Mouse (Mus musculus) liver, embryonic 14.5 days (tissue): ENCODE data around the gene Cmc2. TPM values are rescaled to one million over a fixed set of nuclear protein-coding genes. Genes with fewer than 3 reads are reported as not detected.

Experiments
- ATAC-seq: fragments of 200-750 bp; cut with Nextera tagmentation; 2 replicates; pipeline ENCODE4 v1.8.0; 2017; ENCODE audit warnings: moderate number of reproducible peaks, mild to moderate bottlenecking, moderate library complexity; ENCODE audit not compliant: insufficient read depth
- DNase-seq, 3 experiments: peaks; one replicate each; pipeline ENCODE4 v3.0.0-alpha.2; 2012 to 2013; ENCODE audit warnings: low read depth in 3 of 3, low spot score in 3 of 3
- H3K27ac ChIP-seq: fragments of 300-500 bp; sonication (generic); 2 replicates; pipeline ENCODE4 v1.5.1; 2014; ENCODE audit warnings: moderate library complexity, mild to moderate bottlenecking, control low read depth, inconsistent platforms
- H3K27me3 ChIP-seq: fragments of 300-500 bp; sonication (generic); 2 replicates; pipeline ENCODE4 v1.6.1; 2014; ENCODE audit warnings: mild to moderate bottlenecking, low read length, moderate library complexity; ENCODE audit not compliant: control insufficient read depth, insufficient read depth
- H3K36me3 ChIP-seq: fragments of 300-500 bp; sonication (generic); replicated peaks from 2 replicates; pipeline ENCODE4 v1.6.1; 2014; ENCODE audit warnings: low read depth; ENCODE audit not compliant: control insufficient read depth, insufficient read depth
- H3K4me1 ChIP-seq, 2 experiments: fragments of 200-500 bp in 1 of 2; fragments of 300-500 bp in 1 of 2; sonication (generic) in 1 of 2; replicated peaks; 2 replicates each; pipeline ENCODE4 v1.6.1; 2012 to 2014; ENCODE audit warnings: antibody characterized with exemption in 1 of 2, inconsistent platforms in 1 of 2, low read length in 1 of 2; ENCODE audit not compliant: control insufficient read depth in 2 of 2, insufficient read depth in 2 of 2
- H3K4me2 ChIP-seq: fragments of 300-500 bp; sonication (generic); 2 replicates; pipeline ENCODE4 v1.6.1; 2014; ENCODE audit warnings: low read depth, mild to moderate bottlenecking, control low read depth, moderate library complexity
- H3K4me3 ChIP-seq, 2 experiments: fragments of 200-500 bp in 1 of 2; fragments of 300-500 bp in 1 of 2; sonication (generic) in 1 of 2; 2 replicates each; pipeline ENCODE4 v1.5.1; 2012 to 2014; ENCODE audit warnings: low read depth in 2 of 2, low read length in 2 of 2, mild to moderate bottlenecking in 2 of 2, control low read depth in 1 of 2, inconsistent platforms in 1 of 2, moderate library complexity in 1 of 2; ENCODE audit not compliant: insufficient read depth in 1 of 2
- H3K9ac ChIP-seq: fragments of 300-500 bp; sonication (generic); replicated peaks from 2 replicates; pipeline ENCODE4 v1.6.1; 2014; ENCODE audit warnings: mild to moderate bottlenecking, control low read depth, moderate library complexity
- H3K9me3 ChIP-seq: fragments of 300-500 bp; sonication (generic); 2 replicates; pipeline ENCODE4 v1.6.1; 2016; ENCODE audit warnings: low read length, mixed read lengths; ENCODE audit not compliant: control insufficient read depth
- CTCF ChIP-seq: IDR thresholded peaks from 2 replicates; pipeline ENCODE4 v1.5.1; 2016; ENCODE audit warnings: antibody characterized with exemption, low read depth, control low read depth
- EP300 ChIP-seq: IDR thresholded peaks from 2 replicates; pipeline ENCODE4 v1.6.1; 2016; ENCODE audit warnings: antibody characterized with exemption, low read depth
- WGBS: fragments of 180-500 bp; shearing (Covaris S2); extraction: QIAGEN DNeasy Blood & Tissue Kit; methylation state at CpG from one replicate; pipeline ENCODE4 v1.1.7; 2014; ENCODE audit not compliant: insufficient replicate concordance; 5-methylcytosine and 5-hydroxymethylcytosine counted together
- polyA plus RNA-seq, 2 experiments: library from polyadenylated mRNA; depleted of rRNA in 1 of 2; stranded (reverse) in 1 of 2; unstranded in 1 of 2; fragments of >200 nt; fragmentation: Nextera tagmentation in 1 of 2; extraction: Ambion mirVana in 1 of 2; gene quantifications; 2 replicates each; pipeline versions ENCODE4 v1.2.1 to v1.2.3; 2012 to 2014

Cmc2 gene
- polyA plus RNA-seq, 2 experiments: 20.6 to 87.6 TPM

DNA sequence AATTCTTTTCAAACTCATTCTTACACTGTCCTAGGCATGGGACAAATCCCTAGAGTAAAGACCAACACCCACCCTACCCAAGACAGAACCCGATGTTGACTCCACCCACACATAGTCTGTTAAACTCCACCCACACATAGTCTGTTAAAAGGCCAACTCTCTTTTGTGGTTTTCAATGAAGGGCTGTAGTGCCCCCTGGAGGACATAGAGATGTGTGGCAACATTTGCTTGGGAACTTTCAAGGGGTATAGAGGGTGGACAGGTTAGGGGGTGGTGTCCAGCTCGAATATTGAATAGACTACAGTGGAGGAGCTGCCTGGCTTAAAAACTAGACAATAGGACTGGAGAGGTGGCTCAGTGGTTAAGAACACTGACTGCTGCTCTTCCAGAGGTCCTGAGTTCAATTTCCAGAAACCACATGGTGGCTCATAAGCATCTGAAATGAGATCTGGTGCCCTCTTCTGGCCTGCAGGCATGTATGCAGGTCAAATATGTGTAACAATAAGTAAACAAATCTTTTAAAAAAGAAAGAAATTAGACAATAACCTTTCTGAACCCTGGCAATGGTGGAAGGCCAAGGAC, 48.4 kb downstream of the Cmc2 start:
- ATAC-seq (no peak), DNase-seq (peak in 2 of 3 experiments; percentile 10 to 14)
- Histone ChIP-seq H3K9ac (no peak overlapping the region), H3K36me3 (no peaks in the 10 kb centered on the region), H3K4me2 (no peak overlapping the region), H3K4me1 (no peaks in the 10 kb centered on the region), H3K4me3 (no peak overlapping the region), H3K27ac (no peak overlapping the region), H3K27me3 (no peaks in the 10 kb centered on the region), H3K9me3 (no peaks in the 10 kb centered on the region)
- TF ChIP-seq EP300: no peak
- TF ChIP-seq CTCF: peak; percentile 45
- 49% methylated on average over 2 of the region's 2 CpGs for WGBS

DNA sequence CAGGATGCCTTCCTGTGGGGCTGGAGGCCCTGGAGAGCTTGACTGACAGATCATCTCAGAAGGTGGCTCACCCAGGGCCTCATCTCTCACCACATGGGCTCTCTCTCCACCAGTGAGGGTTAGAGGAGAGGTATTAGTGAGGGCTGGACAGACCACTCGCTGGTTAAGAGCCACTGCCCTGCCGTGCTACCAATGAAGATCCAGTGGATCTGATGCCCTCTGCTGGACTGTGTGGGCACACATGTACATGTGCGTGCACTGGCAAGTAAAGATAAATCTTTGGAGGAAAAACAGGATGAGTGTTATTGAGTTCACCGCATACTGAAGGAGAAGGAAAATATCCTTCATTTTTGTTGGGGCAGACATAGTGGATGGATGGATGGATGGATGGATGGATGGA, 52.6 kb downstream of the Cmc2 start:
- 28% methylated on average over 4 of the region's 4 CpGs for WGBS
- Histone ChIP-seq H3K9ac (no peak overlapping the region), H3K27ac (no peak overlapping the region), H3K27me3 (peaks cover 3% of the 10 kb centered on the region), H3K36me3 (no peaks in the 10 kb centered on the region), H3K4me2 (no peak overlapping the region), H3K4me3 (no peak overlapping the region), H3K4me1 (no peaks in the 10 kb centered on the region), H3K9me3 (no peaks in the 10 kb centered on the region)
- DNase-seq: no peak
- no peak for ATAC-seq
- no peak for TF ChIP-seq EP300
- peak; percentile 66 for TF ChIP-seq CTCF

DNA sequence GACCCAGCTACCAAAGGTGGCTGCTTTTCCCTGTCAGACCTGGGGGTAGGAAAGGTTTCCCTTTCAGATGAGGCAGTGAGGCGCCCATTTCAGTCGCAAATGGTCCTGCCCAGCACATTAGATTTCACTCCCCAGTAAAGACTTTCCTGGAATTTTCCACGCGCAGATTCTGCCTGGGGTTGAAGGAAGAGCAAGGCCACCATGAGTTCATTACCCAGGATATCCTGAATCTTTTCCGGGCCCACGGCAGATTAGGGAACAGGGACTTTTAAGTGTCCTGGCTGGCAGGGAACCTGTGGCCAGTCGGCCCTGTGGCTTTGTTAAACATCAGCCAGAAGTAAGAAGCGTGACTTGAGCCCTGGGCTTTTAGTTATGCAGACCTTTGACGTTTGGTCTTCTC, 53.9 kb downstream of the Cmc2 start:
- Histone ChIP-seq H3K4me2 (no peak overlapping the region), H3K9me3 (no peaks in the 10 kb centered on the region), H3K4me3 (no peak overlapping the region), H3K9ac (no peak overlapping the region), H3K4me1 (no peaks in the 10 kb centered on the region), H3K36me3 (no peaks in the 10 kb centered on the region), H3K27ac (no peak overlapping the region), H3K27me3 (peaks cover 10% of the 10 kb centered on the region)
- 54% methylated on average over 9 of the region's 9 CpGs for WGBS
- DNase-seq (no peak), ATAC-seq (no peak)
- TF ChIP-seq EP300: no peak
- no peak for TF ChIP-seq CTCF

DNA sequence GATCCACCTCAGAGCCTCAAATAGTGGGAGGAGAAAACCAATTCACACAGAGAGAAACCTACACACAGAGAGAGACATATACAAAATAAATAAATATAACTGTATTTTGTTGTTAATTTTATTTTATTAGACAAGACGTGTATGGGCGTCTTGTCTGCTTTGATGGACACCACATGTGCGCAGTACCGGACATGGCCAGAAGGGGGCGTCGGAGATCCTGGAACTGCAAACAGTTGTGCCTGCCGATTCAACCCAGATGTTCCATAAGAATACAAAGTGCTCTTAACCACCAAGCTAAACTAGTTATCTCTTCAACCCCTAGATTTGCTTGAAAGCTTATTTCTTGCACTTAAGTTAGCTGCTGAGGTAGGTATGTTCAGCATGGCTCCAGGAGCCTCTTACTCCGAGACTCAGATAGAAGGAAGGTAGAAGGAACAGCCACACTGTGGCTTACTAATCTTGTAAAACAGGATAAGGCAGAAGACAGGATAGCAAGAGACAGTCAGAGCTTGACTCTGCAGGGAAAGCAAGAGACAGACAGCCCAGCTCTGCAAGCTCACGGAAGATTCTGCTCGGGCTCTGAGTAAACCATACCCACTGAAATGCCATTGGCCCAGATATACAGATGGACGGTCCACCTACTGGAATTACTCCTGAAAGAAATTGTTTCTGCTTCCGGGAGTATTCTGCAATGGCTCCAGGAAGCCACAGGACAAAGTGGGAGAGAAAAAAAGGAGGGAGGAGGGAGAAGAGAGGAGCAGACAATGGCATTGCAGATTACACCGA, 54.9 kb downstream of the Cmc2 start:
- Histone ChIP-seq H3K27me3 (peaks cover 10% of the 10 kb centered on the region), H3K36me3 (no peaks in the 10 kb centered on the region), H3K4me3 (no peak overlapping the region), H3K27ac (no peak overlapping the region), H3K4me1 (no peaks in the 10 kb centered on the region), H3K9ac (no peak overlapping the region), H3K4me2 (no peak overlapping the region), H3K9me3 (no peaks in the 10 kb centered on the region)
- TF ChIP-seq EP300 (no peak), CTCF (peak; percentile 89)
- WGBS: 48% methylated on average over 13 of the region's 13 CpGs
- ATAC-seq (no peak), DNase-seq (peak; percentile 9 to 14 (median 9))

DNA sequence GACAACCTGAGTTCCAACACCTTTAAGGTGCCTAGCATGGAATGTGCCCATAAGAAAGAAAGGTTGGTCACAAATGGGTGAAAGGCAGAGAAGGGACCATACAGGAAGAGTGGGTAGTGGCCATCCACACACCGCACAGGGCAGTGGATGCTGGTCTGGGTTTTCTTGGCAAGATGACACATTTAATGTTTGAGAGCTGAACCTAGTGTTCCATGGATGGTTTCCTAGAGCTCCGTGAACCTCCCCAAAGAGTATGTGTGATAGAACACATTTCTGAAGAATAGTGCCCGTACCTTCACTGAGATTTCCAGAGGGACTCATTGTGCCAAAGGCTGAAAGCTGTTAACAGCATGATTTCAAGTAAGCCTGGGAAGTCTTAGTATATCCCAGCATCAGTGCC, 56.7 kb downstream of the Cmc2 start:
- Histone ChIP-seq H3K9ac (no peak overlapping the region), H3K4me3 (no peak overlapping the region), H3K9me3 (no peaks in the 10 kb centered on the region), H3K4me1 (no peaks in the 10 kb centered on the region), H3K36me3 (no peaks in the 10 kb centered on the region), H3K27ac (no peak overlapping the region), H3K4me2 (no peak overlapping the region), H3K27me3 (peaks cover 10% of the 10 kb centered on the region)
- ATAC-seq (no peak), DNase-seq (no peak)
- TF ChIP-seq EP300: no peak
- TF ChIP-seq CTCF: no peak
- 70% methylated on average over 3 of the region's 3 CpGs for WGBS
